Mouse (Mus musculus) heart, adult 2 months (tissue): Measurements from ENCODE around the gene Ccrl2.
A peak's percentile ranks its signal among the peaks of the same experiment; 100 is the strongest.

Source experiments
- EP300 ChIP-seq: fragments of 200-500 bp; IDR thresholded peaks from 2 replicates; pipeline ENCODE4 v1.6.1; 2011; ENCODE audit warnings: low read depth, low read length, control low read depth; ENCODE audit not compliant: insufficient read depth
- POLR2A ChIP-seq: fragments of 200-500 bp; IDR thresholded peaks from 2 replicates; pipeline ENCODE4 v1.6.1; 2011; ENCODE audit warnings: mild to moderate bottlenecking, low read depth, low read length, control low read depth; ENCODE audit not compliant: insufficient read depth

- no peak for TF ChIP-seq POLR2A
- 0 out of 2 replicates have a peak, but pooled peaks have one; percentile 11 for TF ChIP-seq EP300
Observed at GRCm38 (mm10) chr9:111047266-111047665, 10.1 kb downstream of the Ccrl2 start.
